Mouse (Mus musculus) bone marrow, adult 2 months (tissue): ENCODE results near the gene Ifnar2.

Experiments
- CTCF ChIP-seq: fragments of 200-500 bp; IDR thresholded peaks from 2 replicates; pipeline ENCODE4 v1.5.1; 2011; ENCODE audit warnings: low read length, control low read depth; ENCODE audit not compliant: control insufficient read depth, insufficient read depth
- POLR2A ChIP-seq: fragments of 200-500 bp; IDR thresholded peaks from 2 replicates; pipeline ENCODE4 v1.6.1; 2011; ENCODE audit warnings: low read depth, mild to moderate bottlenecking, control low read depth, low read length, borderline replicate concordance; ENCODE audit not compliant: control insufficient read depth

- TF ChIP-seq CTCF (no peak), POLR2A (no peak)
Observed at GRCm38 (mm10) chr16:91451949-91452348, 79.4 kb downstream of the Ifnar2 start.
